Mouse (Mus musculus) adrenal gland, adult 2 months (tissue): ENCODE measurements around the gene Zbed5. TPM values are rescaled to one million over a fixed set of nuclear protein-coding genes. Genes with fewer than 3 reads are reported as not detected.

Experiments used
- polyA plus RNA-seq: library from polyadenylated mRNA; depleted of rRNA; stranded (reverse); fragments of >200 nt; gene quantifications from 2 replicates; pipeline ENCODE4 v1.2.3, GENCODE M21; 2012; rRNA removed
- total RNA-seq, 2 experiments: library from RNA; stranded (reverse); gene quantifications; 2 replicates each; pipeline ENCODE4 v1.2.3; 2021

The Zbed5 gene
- total and polyA plus RNA-seq, 3 experiments: 1.1 to 2.3 (median 2.1) TPM

Other genes with a start within 250 kb of the Zbed5 start
- 1 to 10 TPM; 2.5 to 4.1 TPM for gene Zfp11, start 225.6 kb upstream of the Zbed5 start, total RNA-seq
- 0.89 and 0.94 TPM in 2 replicates for gene Zfp11, start 225.6 kb upstream of the Zbed5 start, polyA plus RNA-seq
- gene Sept14, start 187.2 kb upstream of the Zbed5 start, total RNA-seq: under 1 TPM in 1 of 2 experiments, not detected in 1; 0.46 TPM
- gene Sept14, start 187.2 kb upstream of the Zbed5 start, polyA plus RNA-seq: not detected in 2 replicates
- gene Mrps17, start 180.2 kb upstream of the Zbed5 start, total RNA-seq: 10 to 100 TPM; 88.0 to 94.4 TPM
- gene Mrps17, start 180.2 kb upstream of the Zbed5 start, polyA plus RNA-seq: 52.1 and 61.4 TPM in 2 replicates
- gene Nipsnap2, start 170.7 kb upstream of the Zbed5 start, total RNA-seq: 100 to 1,000 TPM; 121 to 123 TPM
- gene Nipsnap2, start 170.7 kb upstream of the Zbed5 start, polyA plus RNA-seq: 35.0 and 44.8 TPM in 2 replicates
- 10 to 100 TPM; 20.8 to 23.4 TPM for gene Psph, start 108.3 kb upstream of the Zbed5 start, total RNA-seq
- 48.7 and 49.3 TPM in 2 replicates for gene Psph, start 108.3 kb upstream of the Zbed5 start, polyA plus RNA-seq
- 10 to 100 TPM; 35.4 to 43.2 TPM for gene Sumf2, start 48.7 kb upstream of the Zbed5 start, total RNA-seq
- gene Sumf2, start 48.7 kb upstream of the Zbed5 start, polyA plus RNA-seq: 18.8 and 19.9 TPM in 2 replicates
- gene Chchd2, start 8.3 kb upstream of the Zbed5 start, total RNA-seq: 1,000 to 10,000 TPM in 1 of 2 experiments, 100 to 1,000 TPM in 1; 641 to 1,175 TPM
- gene Chchd2, start 8.3 kb upstream of the Zbed5 start, polyA plus RNA-seq: 3,805 and 4,399 TPM in 2 replicates
- gene Phkg1, start 2.8 kb downstream of the Zbed5 start, total RNA-seq: 1 to 10 TPM; 1.4 to 3.9 TPM
- gene Phkg1, start 2.8 kb downstream of the Zbed5 start, polyA plus RNA-seq: 1.2 and 2.6 TPM in 2 replicates
- gene Nupr1l, start 12.8 kb downstream of the Zbed5 start, total RNA-seq: 1 to 10 TPM; 2.8 to 4.4 TPM
- gene Nupr1l, start 12.8 kb downstream of the Zbed5 start, polyA plus RNA-seq: 17.3 and 23.6 TPM in 2 replicates
- 10 to 100 TPM; 23.0 to 33.8 TPM for gene Vkorc1l1, start 46.2 kb downstream of the Zbed5 start, total RNA-seq
- 9.8 and 10.4 TPM in 2 replicates for gene Vkorc1l1, start 46.2 kb downstream of the Zbed5 start, polyA plus RNA-seq
- gene Gusb, start 107.3 kb downstream of the Zbed5 start, total RNA-seq: 10 to 100 TPM; 42.6 to 57.1 TPM
- 35.4 and 41.9 TPM in 2 replicates for gene Gusb, start 107.3 kb downstream of the Zbed5 start, polyA plus RNA-seq
- 100 to 1,000 TPM in 1 of 2 experiments, 10 to 100 TPM in 1; 92.5 to 106 TPM for gene Asl, start 133.5 kb downstream of the Zbed5 start, total RNA-seq
- 74.2 and 115 TPM in 2 replicates for gene Asl, start 133.5 kb downstream of the Zbed5 start, polyA plus RNA-seq
- gene Crcp, start 133.6 kb downstream of the Zbed5 start, total RNA-seq: 10 to 100 TPM; 33.6 to 43.0 TPM
- 6.6 and 10.2 TPM in 2 replicates for gene Crcp, start 133.6 kb downstream of the Zbed5 start, polyA plus RNA-seq
- 10 to 100 TPM; 27.5 to 66.2 TPM for gene Tpst1, start 177.6 kb downstream of the Zbed5 start, total RNA-seq
- 39.5 and 42.4 TPM in 2 replicates for gene Tpst1, start 177.6 kb downstream of the Zbed5 start, polyA plus RNA-seq
- 10 to 100 TPM; 10.3 to 14.5 TPM for gene Kctd7, start 249.1 kb downstream of the Zbed5 start, total RNA-seq
- 33.2 and 36.3 TPM in 2 replicates for gene Kctd7, start 249.1 kb downstream of the Zbed5 start, polyA plus RNA-seq